Mouse (Mus musculus) intestine, embryonic 16.5 days (tissue): Measurements from ENCODE around the gene Dynlt1f. TPM values are rescaled to one million over a fixed set of nuclear protein-coding genes. Genes with fewer than 3 reads are reported as not detected.
A peak's percentile ranks its signal among the peaks of the same experiment; 100 is the strongest.
"Not testable (repeated sequence)": the region's sequence is repeated elsewhere in the genome, so short reads cannot be mapped to it uniquely, and the experiment has no call there.

Experiments used
- ATAC-seq: fragments of 200-750 bp; cut with Nextera tagmentation; 2 replicates; pipeline ENCODE4 v1.8.0; 2017; ENCODE audit warnings: moderate TSS enrichment, moderate library complexity
- H3K27ac ChIP-seq: fragments of 300-500 bp; sonication (generic); 2 replicates; pipeline ENCODE4 v1.5.1; 2014; ENCODE audit warnings: mild to moderate bottlenecking, low read length
- H3K27me3 ChIP-seq: fragments of 300-500 bp; sonication (generic); replicated peaks from 2 replicates; pipeline ENCODE4 v1.6.1; 2014; ENCODE audit warnings: low read length, control low read depth, mixed read lengths; ENCODE audit not compliant: control insufficient read depth, insufficient read depth
- H3K36me3 ChIP-seq: fragments of 300-500 bp; sonication (generic); 2 replicates; pipeline ENCODE4 v1.6.1; 2014; ENCODE audit warnings: low read length, control low read depth; ENCODE audit not compliant: control insufficient read depth, insufficient read depth
- H3K4me1 ChIP-seq: fragments of 300-500 bp; sonication (generic); 2 replicates; pipeline ENCODE4 v1.6.1; 2014; ENCODE audit warnings: low read length, control low read depth, mixed read lengths; ENCODE audit not compliant: control insufficient read depth, insufficient read depth
- H3K4me2 ChIP-seq: fragments of 300-500 bp; sonication (generic); 2 replicates; pipeline ENCODE4 v1.6.1; 2014; ENCODE audit warnings: low read depth, low read length, control low read depth
- H3K4me3 ChIP-seq: fragments of 300-500 bp; sonication (generic); 2 replicates; pipeline ENCODE4 v1.5.1; 2014; ENCODE audit warnings: mild to moderate bottlenecking, low read length
- H3K9ac ChIP-seq: fragments of 300-500 bp; sonication (generic); 2 replicates; pipeline ENCODE4 v1.6.1; 2014; ENCODE audit warnings: low read depth, low read length
- H3K9me3 ChIP-seq: fragments of 300-500 bp; sonication (generic); 2 replicates; pipeline ENCODE4 v1.6.1; 2016; ENCODE audit warnings: low read length, control low read depth; ENCODE audit not compliant: control insufficient read depth
- WGBS: fragments of 180-500 bp; shearing (Covaris S2); extraction: QIAGEN DNeasy Blood & Tissue Kit; methylation state at CpG from one replicate; pipeline ENCODE4 v1.1.7; 2014; 5-methylcytosine and 5-hydroxymethylcytosine counted together
- polyA plus RNA-seq: library from polyadenylated mRNA; unstranded; fragments of >200 nt; fragmentation: Nextera tagmentation; extraction: Ambion mirVana; gene quantifications from 2 replicates; pipeline ENCODE4 v1.2.1, GENCODE M21; 2015

Gene Dynlt1f
- polyA plus RNA-seq, 1 experiment from 2014 or later, result 250 TPM

GRCm38 (mm10) chr17:6665389-6665788 is 9.7 kb upstream of the Dynlt1f start:
- H3K4me2 ChIP-seq, H3K9me3 ChIP-seq, ATAC-seq, H3K27me3 ChIP-seq, H3K27ac ChIP-seq, H3K9ac ChIP-seq, H3K36me3 ChIP-seq, H3K4me1 ChIP-seq, H3K4me3 ChIP-seq: not testable (repeated sequence)
- 94% methylated on average over 4 of the region's 5 CpGs for whole genome bisulfite sequencing

- not testable (repeated sequence) for H3K9ac ChIP-seq, H3K4me1 ChIP-seq, H3K4me3 ChIP-seq, H3K27me3 ChIP-seq, H3K36me3 ChIP-seq, ATAC-seq, H3K9me3 ChIP-seq, H3K27ac ChIP-seq, H3K4me2 ChIP-seq
- WGBS, result 42% methylated on average over 3 of the region's 3 CpGs
Observed at GRCm38 (mm10) chr17:6662840-6663239, 7.1 kb upstream of the Dynlt1f start.

GRCm38 (mm10) chr17:6661093-6661816 is 5.6 kb upstream of the Dynlt1f start:
- 23% methylated on average over 9 of the region's 11 CpGs for WGBS

GRCm38 (mm10) chr17:6660589-6660988 is 4.9 kb upstream of the Dynlt1f start:
- not testable (repeated sequence) for H3K4me2 ChIP-seq, H3K36me3 ChIP-seq, H3K9me3 ChIP-seq, H3K27me3 ChIP-seq, H3K4me3 ChIP-seq, ATAC-seq, H3K27ac ChIP-seq, H3K4me1 ChIP-seq, H3K9ac ChIP-seq
- 21% methylated on average over 6 of the region's 6 CpGs for WGBS

More at GRCm38 (mm10) chr17:6661093-6661816, 5.6 kb upstream of the Dynlt1f start:
- H3K9me3 ChIP-seq, H3K27ac ChIP-seq, H3K36me3 ChIP-seq, H3K9ac ChIP-seq, H3K27me3 ChIP-seq, H3K4me2 ChIP-seq, H3K4me1 ChIP-seq, H3K4me3 ChIP-seq: not testable (repeated sequence)
- ATAC-seq, result peak; percentile 80

GRCm38 (mm10) chr17:6658801-6659200 is 3.1 kb upstream of the Dynlt1f start, which contains the start of gene Sytl3:
TSS of gene Sytl3 (plus strand) at chr17:6659093.
- not testable (repeated sequence) for H3K4me3 ChIP-seq, H3K9ac ChIP-seq, H3K4me1 ChIP-seq, ATAC-seq, H3K27me3 ChIP-seq, H3K27ac ChIP-seq, H3K9me3 ChIP-seq, H3K4me2 ChIP-seq, H3K36me3 ChIP-seq
- WGBS, result 78% methylated on average over 4 of the region's 7 CpGs

GRCm38 (mm10) chr17:6656471-6656870 is 771 bp upstream of the Dynlt1f start:
- not testable (repeated sequence) for H3K36me3 ChIP-seq, H3K4me2 ChIP-seq, H3K4me1 ChIP-seq, H3K27me3 ChIP-seq, H3K9ac ChIP-seq, ATAC-seq, H3K4me3 ChIP-seq, H3K9me3 ChIP-seq, H3K27ac ChIP-seq
- 93% methylated on average over 1 of the region's 3 CpGs for WGBS

GRCm38 (mm10) chr17:6655087-6655511 is 601 bp downstream of the Dynlt1f start:
- under 1% methylated on average over 34 of the region's 36 CpGs for WGBS
- H3K27me3 ChIP-seq, H3K36me3 ChIP-seq, H3K4me1 ChIP-seq, H3K9me3 ChIP-seq: not testable (repeated sequence)
- peak overlapping the region; percentile 56 for H3K4me3 ChIP-seq
- H3K9ac ChIP-seq, result peak overlapping the region; percentile 70
- peak overlapping the region; percentile 68 for H3K27ac ChIP-seq
- H3K4me2 ChIP-seq, result peak overlapping the region; percentile 50
- ATAC-seq, result peak; percentile 82

- H3K9ac ChIP-seq, H3K9me3 ChIP-seq, H3K36me3 ChIP-seq, H3K27ac ChIP-seq, ATAC-seq, H3K4me1 ChIP-seq, H3K4me2 ChIP-seq, H3K27me3 ChIP-seq, H3K4me3 ChIP-seq: not testable (repeated sequence)
- WGBS, result 85% methylated on average over 4 of the region's 5 CpGs
Observed at GRCm38 (mm10) chr17:6653341-6653946, 2.3 kb downstream of the Dynlt1f start.

GRCm38 (mm10) chr17:6650904-6651565 is 4.7 kb downstream of the Dynlt1f start:
- not testable (repeated sequence) for H3K27ac ChIP-seq, H3K4me2 ChIP-seq, H3K9me3 ChIP-seq, H3K36me3 ChIP-seq, H3K4me1 ChIP-seq, H3K27me3 ChIP-seq, ATAC-seq, H3K9ac ChIP-seq, H3K4me3 ChIP-seq
- 86% methylated on average over 3 of the region's 7 CpGs for WGBS
